Mouse (Mus musculus) lung, postnatal 14 days (tissue): ENCODE results near the gene Vmn1r27.

Experiments
- DNase-seq: peaks from one replicate; pipeline ENCODE4 v3.0.0; 2021

Vmn1r27 gene

GRCm38 (mm10) chr6:58218721-58219120, at the start of gene Vmn1r27:
Gene Vmn1r27, minus strand, starts transcription at chr6:58218821.
- no peak for DNase-seq

- no peak for DNase-seq
Observed at GRCm38 (mm10) chr6:58261737-58262136, 43.1 kb upstream of the Vmn1r27 start, which contains the start of gene Vmn1r28. Gene Vmn1r28, plus strand, starts transcription at chr6:58262037.

GRCm38 (mm10) chr6:58216119-58216518, 2.5 kb downstream of the Vmn1r27 start:
- DNase-seq: no peak
